Mouse (Mus musculus) CH12.LX (cell line): ENCODE measurements around the gene Mvb12b. TPM values are rescaled to one million over a fixed set of nuclear protein-coding genes. Genes with fewer than 3 reads are reported as not detected.

Source experiments
- DNase-seq: peaks from one replicate; pipeline ENCODE4 v3.0.0-alpha.2; 2013; ENCODE audit errors: extremely low read depth
- H3K27ac ChIP-seq: 2 replicates; pipeline ENCODE4 v1.5.1; 2012; ENCODE audit warnings: low read depth, mild to moderate bottlenecking, control low read depth, moderate library complexity; ENCODE audit not compliant: insufficient read depth
- H3K27me3 ChIP-seq: replicated peaks from 2 replicates; pipeline ENCODE3; 2012; ENCODE audit warnings: inconsistent platforms
- H3K36me3 ChIP-seq, 2 experiments: replicated peaks in 1 of 2; 2 replicates each; pipeline versions ENCODE3 to v1.6.1; 2012; ENCODE audit warnings: inconsistent platforms in 1 of 2, low read length in 1 of 2, mild to moderate bottlenecking in 1 of 2, mixed read lengths in 1 of 2, moderate library complexity in 1 of 2; ENCODE audit not compliant: control insufficient read depth in 1 of 2, insufficient read depth in 1 of 2
- H3K4me1 ChIP-seq, 2 experiments: 2 replicates each; pipeline ENCODE4 v1.6.1; 2012; ENCODE audit warnings: inconsistent platforms in 1 of 2, moderate library complexity in 1 of 2; ENCODE audit not compliant: insufficient read depth in 2 of 2, control insufficient read depth in 1 of 2
- H3K4me2 ChIP-seq: 2 replicates; pipeline ENCODE4 v1.6.1; 2012; ENCODE audit warnings: low read depth, mild to moderate bottlenecking, control low read depth; ENCODE audit not compliant: poor library complexity, insufficient read depth, severe bottlenecking
- H3K4me3 ChIP-seq, 3 experiments: fragments of 150-350 bp in 1 of 3; sonication (generic) in 1 of 3; replicated peaks in 1 of 3; 2 replicates each; pipeline versions ENCODE3 to v1.5.1; 2011 to 2012; ENCODE audit warnings: low read depth in 2 of 3, low read length in 2 of 3, mild to moderate bottlenecking in 2 of 3, moderate library complexity in 2 of 3, control low read depth in 1 of 3, improper control_type of control experiment in 1 of 3, inconsistent platforms in 1 of 3, mixed read lengths in 1 of 3; ENCODE audit not compliant: poor library complexity in 1 of 3
- H3K79me2 ChIP-seq: replicated peaks from 2 replicates; pipeline ENCODE4 v1.6.1; 2012; ENCODE audit warnings: mild to moderate bottlenecking, moderate library complexity; ENCODE audit not compliant: control insufficient read depth, poor library complexity, insufficient read depth, severe bottlenecking; ENCODE audit errors: extremely low read depth
- H3K9ac ChIP-seq: 2 replicates; pipeline ENCODE4 v1.6.1; 2012; ENCODE audit warnings: low read depth, mild to moderate bottlenecking, control low read depth, moderate library complexity; ENCODE audit not compliant: insufficient read depth
- H3K9me3 ChIP-seq: replicated peaks from 2 replicates; pipeline ENCODE3; 2012; ENCODE audit warnings: low read length, inconsistent platforms, mixed read lengths
- BHLHE40 ChIP-seq: IDR thresholded peaks from 2 replicates; pipeline ENCODE4 v1.6.1; 2011; ENCODE audit warnings: mild to moderate bottlenecking, low read depth, low read length, improper control_type of control experiment
- CHD1 ChIP-seq: IDR thresholded peaks from 2 replicates; pipeline ENCODE4 v1.6.1; 2012; ENCODE audit warnings: low read depth, low read length, improper control_type of control experiment, inconsistent platforms
- CTCF ChIP-seq, 2 experiments: IDR thresholded peaks in 1 of 2; conservative IDR thresholded peaks in 1 of 2; 2 replicates each; pipeline ENCODE4 v1.5.1; 2011 to 2012; ENCODE audit warnings: low read depth in 2 of 2, low read length in 2 of 2, improper control_type of control experiment in 1 of 2, inconsistent platforms in 1 of 2, mild to moderate bottlenecking in 1 of 2, moderate library complexity in 1 of 2
- ELF1 ChIP-seq: IDR thresholded peaks from 2 replicates; pipeline ENCODE4 v1.6.1; 2014; ENCODE audit warnings: low read depth, mild to moderate bottlenecking, inconsistent platforms, low read length, improper control_type of control experiment
- EP300 ChIP-seq: IDR thresholded peaks from 2 replicates; pipeline ENCODE4 v1.6.1; 2011; ENCODE audit warnings: low read length, improper control_type of control experiment
- ETS1 ChIP-seq: conservative IDR thresholded peaks from 2 replicates; pipeline ENCODE4 v1.6.1; 2012; ENCODE audit warnings: low read depth, mild to moderate bottlenecking, inconsistent platforms, low read length, improper control_type of control experiment, moderate library complexity
- HCFC1 ChIP-seq: IDR thresholded peaks from 2 replicates; pipeline ENCODE4 v1.6.1; 2012; ENCODE audit warnings: low read depth, mild to moderate bottlenecking, inconsistent platforms, low read length, improper control_type of control experiment
- IRF4 ChIP-seq: IDR thresholded peaks from 2 replicates; pipeline ENCODE4 v1.6.1; 2014; ENCODE audit warnings: low read depth, mild to moderate bottlenecking, inconsistent platforms, low read length, improper control_type of control experiment
- JUND ChIP-seq: conservative IDR thresholded peaks from 2 replicates; pipeline ENCODE4 v1.6.1; 2011; ENCODE audit warnings: low read depth, low read length, improper control_type of control experiment
- MAX ChIP-seq: IDR thresholded peaks from 2 replicates; pipeline ENCODE4 v1.6.1; 2011; ENCODE audit warnings: low read length, improper control_type of control experiment
- MAZ ChIP-seq: IDR thresholded peaks from 2 replicates; pipeline ENCODE4 v1.6.1; 2012; ENCODE audit warnings: low read depth, mild to moderate bottlenecking, inconsistent platforms, low read length, improper control_type of control experiment, moderate library complexity
- MEF2A ChIP-seq: IDR thresholded peaks from 2 replicates; pipeline ENCODE4 v1.6.1; 2014; ENCODE audit warnings: low read depth, mild to moderate bottlenecking, inconsistent platforms, low read length, improper control_type of control experiment, borderline replicate concordance
- NELFE ChIP-seq: IDR thresholded peaks from 2 replicates; pipeline ENCODE4 v1.6.1; 2011; ENCODE audit warnings: low read depth, low read length, improper control_type of control experiment
- PAX5 ChIP-seq: IDR thresholded peaks from 2 replicates; pipeline ENCODE4 v1.6.1; 2012; ENCODE audit warnings: low read length, inconsistent platforms, mixed read lengths
- POLR2A ChIP-seq: IDR thresholded peaks from 2 replicates; pipeline ENCODE4 v1.6.1; 2011; ENCODE audit warnings: low read depth, mild to moderate bottlenecking, improper control_type of control experiment, low read length
- POLR2AphosphoS2 ChIP-seq: IDR thresholded peaks from 2 replicates; pipeline ENCODE4 v1.6.1; 2011; ENCODE audit warnings: low read depth, low read length, improper control_type of control experiment
- RCOR1 ChIP-seq: conservative IDR thresholded peaks from 2 replicates; pipeline ENCODE4 v1.6.1; 2012; ENCODE audit warnings: low read depth, mild to moderate bottlenecking, inconsistent platforms, low read length, improper control_type of control experiment
- SIN3A ChIP-seq: IDR thresholded peaks from 2 replicates; pipeline ENCODE4 v1.6.1; 2012; ENCODE audit warnings: low read length, improper control_type of control experiment, inconsistent platforms
- SMC3 ChIP-seq: IDR thresholded peaks from 2 replicates; pipeline ENCODE4 v1.6.1; 2011; ENCODE audit warnings: low read depth, low read length, improper control_type of control experiment
- TBP ChIP-seq: conservative IDR thresholded peaks from 2 replicates; pipeline ENCODE4 v1.6.1; 2011; ENCODE audit warnings: low read depth, low read length, improper control_type of control experiment
- TCF12 ChIP-seq: IDR thresholded peaks from 2 replicates; pipeline ENCODE4 v1.6.1; 2014; ENCODE audit warnings: low read depth, mild to moderate bottlenecking, inconsistent platforms, low read length, improper control_type of control experiment
- USF1 ChIP-seq: IDR thresholded peaks from 2 replicates; pipeline ENCODE4 v1.6.1; 2014; ENCODE audit warnings: low read depth, mild to moderate bottlenecking, inconsistent platforms, low read length, improper control_type of control experiment
- dilution Hi-C: fragments of 300-500 bp; cut with MboI; formaldehyde crosslinking; loops from 2 replicates; pipeline ENCODE4 v1.14.3; 2020; ENCODE audit warnings: low sequenced_read_pairs; ENCODE audit not compliant: extremely low pct_unique_long_range_greater_than_20kb, extremely low pct_ligation_motif_present
- in situ Hi-C: fragments of 300-500 bp; cut with MboI; formaldehyde crosslinking; loops from 3 replicates; pipeline ENCODE4 v1.14.3; 2019; ENCODE audit warnings: low sequenced_read_pairs, low pct_ligation_motif_present, low pct_unique_long_range_greater_than_20kb, mixed read lengths
- polyA plus RNA-seq: library from polyadenylated mRNA; unstranded; fragments of >175 nt; gene quantifications from 2 replicates; pipeline ENCODE4 v1.2.1, GENCODE M21; 2012; ENCODE audit warnings: low read depth; ENCODE audit not compliant: insufficient read length
- total RNA-seq, 2 experiments: library from RNA; depleted of rRNA; stranded (reverse); fragments of 300-350 nt in 1 of 2; fragments of >200 nt in 1 of 2; gene quantifications; 2 replicates each; pipeline ENCODE4 v1.2.3; 2012 to 2014

The Mvb12b gene
- total and polyA plus RNA-seq, 3 experiments, result 3.0 to 16.7 (median 5.3) TPM

DNA sequence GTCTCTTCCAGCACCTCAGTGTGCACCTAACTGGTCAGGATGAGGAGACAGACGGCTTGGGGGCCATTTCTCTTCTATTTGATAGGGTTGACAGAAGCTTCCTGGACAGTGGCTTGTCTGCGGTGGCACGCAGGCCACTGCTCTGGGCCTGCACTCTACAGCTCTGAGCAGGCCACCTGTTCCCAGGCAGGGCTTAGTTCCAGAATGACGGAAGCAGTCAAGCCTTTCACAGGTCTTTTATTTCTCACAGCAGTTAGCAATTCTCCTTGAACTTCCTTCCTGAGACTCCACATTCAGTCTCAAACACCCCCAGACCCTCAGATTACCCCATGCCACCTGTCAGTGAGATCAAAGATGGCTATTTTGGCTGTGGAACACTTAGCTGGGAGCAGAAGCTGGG, 109.3 kb downstream of the Mvb12b start:
- in situ Hi-C loops (no loop called here), dilution Hi-C loops (no loop called here)
- Histone ChIP-seq H3K4me2 (no peak overlapping the region), H3K4me1 (no peaks in the 10 kb centered on the region), H3K9me3 (peaks cover 24% of the 10 kb centered on the region), H3K9ac (no peak overlapping the region), H3K27ac (no peak overlapping the region), H3K79me2 (no peaks in the 10 kb centered on the region), H3K36me3 (peaks cover 5 to 18% of the 10 kb centered on the region in 2 experiments), H3K4me3 (no peak overlapping the region), H3K27me3 (no peaks in the 10 kb centered on the region)
- no peak for TF ChIP-seq PAX5
- no peak for TF ChIP-seq POLR2AphosphoS2
- no peak for TF ChIP-seq ELF1
- no peak for TF ChIP-seq CTCF (conservative IDR thresholded peaks at IDR 0.05 in 1 of 2, IDR thresholded peaks at IDR 0.05 in 1 of 2; ENCODE audit: low read depth in 2 of 2, low read length in 2 of 2)
- TF ChIP-seq SIN3A, result no peak
- TF ChIP-seq BHLHE40, result no peak
- TF ChIP-seq USF1, result no peak
- no peak for TF ChIP-seq ETS1
- no peak for DNase-seq

DNA sequence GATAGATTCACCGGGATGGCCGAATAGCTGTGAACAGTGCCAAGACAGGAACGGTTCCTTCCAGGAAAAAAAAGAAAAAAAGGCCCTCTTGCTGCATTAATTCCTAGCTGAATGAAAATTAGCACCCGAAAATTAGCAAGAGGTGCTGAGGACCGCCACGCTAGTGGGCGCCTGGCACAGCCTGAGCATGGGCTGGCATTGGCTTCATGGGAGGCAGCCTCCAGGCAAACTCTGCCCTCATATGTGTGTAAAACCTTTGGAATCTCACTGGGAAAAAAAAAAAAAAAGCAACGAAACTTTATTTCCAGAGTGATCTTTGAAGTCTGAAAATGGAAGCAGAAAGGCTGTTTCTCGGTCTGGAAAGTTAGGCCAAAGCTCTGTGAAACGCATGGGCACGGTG, 110.7 kb downstream of the Mvb12b start:
- H3K36me3 ChIP-seq, result peaks cover 5 to 17% of the 10 kb centered on the region in 2 experiments

DNA sequence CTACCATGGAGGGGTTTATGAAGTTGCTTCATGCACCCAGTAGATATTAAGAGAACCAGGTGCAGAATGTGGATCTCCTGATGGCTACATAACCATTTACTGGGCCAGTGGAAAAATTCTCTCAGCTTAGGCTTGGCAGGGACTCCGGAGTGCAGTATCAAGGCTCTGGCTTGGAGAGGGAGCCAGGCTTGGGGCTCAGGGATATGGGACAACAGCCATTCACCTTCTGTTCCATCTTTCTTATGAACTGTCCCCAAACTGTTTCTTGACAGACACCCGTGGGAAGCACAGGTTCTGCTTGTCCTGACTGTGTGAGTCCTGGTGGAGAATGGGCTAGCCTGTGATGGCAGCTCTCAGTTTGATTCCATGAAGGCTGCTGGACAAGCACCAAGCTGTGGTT, 112.9 kb downstream of the Mvb12b start:
- Histone ChIP-seq H3K27ac (no peak overlapping the region), H3K36me3 (peaks cover 5 to 17% of the 10 kb centered on the region in 2 experiments), H3K79me2 (no peaks in the 10 kb centered on the region), H3K4me3 (no peak overlapping the region), H3K27me3 (no peaks in the 10 kb centered on the region), H3K4me2 (no peak overlapping the region), H3K9me3 (peaks cover 24% of the 10 kb centered on the region), H3K9ac (no peak overlapping the region), H3K4me1 (no peaks in the 10 kb centered on the region)
- no peak for DNase-seq
- TF ChIP-seq PAX5, result no peak
- dilution Hi-C loops, result no loop called here
- in situ Hi-C loops, result loop anchor here (25.0 kb wide), 1 partner anchor 862 kb away; no protein-coding TSS in a partner anchor

More for the DNA sequence above, 110.7 kb downstream of the Mvb12b start:
- no peaks in the 10 kb centered on the region for H3K27me3 ChIP-seq
- H3K27ac ChIP-seq, result no peak overlapping the region
- DNase-seq, result no peak
- TF ChIP-seq CHD1 (no peak), HCFC1 (no peak), NELFE (no peak), TCF12 (no peak), MEF2A (no peak), SMC3 (no peak), IRF4 (no peak), JUND (no peak), RCOR1 (no peak), EP300 (no peak), TBP (no peak), MAX (no peak), ELF1 (no peak), MAZ (no peak), POLR2A (no peak)
- H3K79me2 ChIP-seq, result no peaks in the 10 kb centered on the region
- H3K9ac ChIP-seq, result no peak overlapping the region
- peaks cover 24% of the 10 kb centered on the region for H3K9me3 ChIP-seq
- H3K4me2 ChIP-seq, result no peak overlapping the region
- H3K4me1 ChIP-seq, result no peaks in the 10 kb centered on the region
- no peak overlapping the region for H3K4me3 ChIP-seq
- dilution Hi-C loops, result no loop called here
- in situ Hi-C loops, result no loop called here
